In genomic region chr13:70963384-70963783, GRCm38 (mm10) we compare ENCODE assay signal across 12 mouse cellular contexts.
A peak's percentile ranks its signal among the peaks of the same experiment; 100 is the strongest.
DNase-seq lines count a peak whose midpoint lies in the region; TF ChIP-seq lines count a peak whose summit lies in the region.
"Had no signal": no experiment of that assay in that cellular context is flagged by ENCODE, and none has a peak within 500 bp of the region (broad histone marks: within the 10 kb centered on the region; RNA-seq: fewer than 3 reads in every experiment).

No protein-coding gene starts in this region.

- no peaks in the 10 kb centered on the region for H3K4me1 ChIP-seq in heart, embryonic 10.5 days
- H3K4me1 ChIP-seq: embryonic facial prominence, embryonic 13.5 days had no signal

- no peaks in the 10 kb centered on the region for H3K36me3 ChIP-seq in heart, embryonic 10.5 days
- H3K36me3 ChIP-seq: embryonic facial prominence, embryonic 13.5 days had no signal

- no peak overlapping the region for H3K4me3 ChIP-seq in heart, embryonic 10.5 days
- no peak overlapping the region for H3K4me3 ChIP-seq in left cerebral cortex, adult 2 months
- H3K4me3 ChIP-seq: embryonic facial prominence, embryonic 13.5 days had no signal

- no peaks in the 10 kb centered on the region for H3K9me3 ChIP-seq in heart, embryonic 10.5 days
- H3K9me3 ChIP-seq: embryonic facial prominence, embryonic 13.5 days had no signal

- DNase-seq in heart, adult 11 months = peak; percentile 80
- no peak for DNase-seq in heart, embryonic 10.5 days (ENCODE audit: low spot score)
- DNase-seq in left cerebral cortex, adult 2 months (ENCODE audit: extremely low spot score in 1 of 2, low spot score in 2 of 2) = no peak
- DNase-seq in left cerebral cortex, adult 9 months (ENCODE audit: low spot score in 2 of 2) = no peak
- DNase-seq in urinary bladder, postnatal 14 days (ENCODE audit: low spot score) = peak; percentile 6
- DNase-seq in urinary bladder, adult 2 months (ENCODE audit: low spot score) = no peak
- peak; percentile 18 for DNase-seq in yolk sac, embryonic 10.5 days (ENCODE audit: low spot score)
- DNase-seq in urinary bladder, postnatal 36 days (ENCODE audit: low spot score in 2 of 2) = no peak
- DNase-seq: gastrocnemius, postnatal 10 days; heart, postnatal 4 days; thymus, adult 18-20 months had no signal

- TF ChIP-seq CTCF in left cerebral cortex, adult 2 months (IDR thresholded peaks at IDR 0.05) = peak; percentile 56

- H3K27me3 ChIP-seq in heart, embryonic 10.5 days (ENCODE audit: insufficient read depth, poor library complexity, severe bottlenecking) = no peaks in the 10 kb centered on the region

- WGBS in heart, embryonic 10.5 days = 74% methylated on average over 2 of the region's 2 CpGs

- H3K27ac ChIP-seq in heart, embryonic 10.5 days = no peak overlapping the region
- H3K27ac ChIP-seq in left cerebral cortex, adult 2 months = no peak overlapping the region
- H3K27ac ChIP-seq: embryonic facial prominence, embryonic 13.5 days had no signal

- intact Hi-C loops in left cerebral cortex, adult 2 months (cut with DNase I) = no loop called here

Comparison
In these comparisons a context has a peak if more than half of its experiments do, and no peak if none do; other contexts are left out.
1. DNase-seq: peak in heart, adult 11 months (single experiment), urinary bladder, postnatal 14 days (single experiment) and yolk sac, embryonic 10.5 days (single experiment); none in heart, embryonic 10.5 days (single experiment), left cerebral cortex, adult 2 months (0 of 2), left cerebral cortex, adult 9 months (0 of 2), urinary bladder, adult 2 months (single experiment) and urinary bladder, postnatal 36 days (0 of 2).